Mouse (Mus musculus) lung, postnatal 0 days (tissue): ENCODE measurements around the gene Ccp110.

Experiments used
- CTCF ChIP-seq: IDR thresholded peaks from 2 replicates; pipeline ENCODE4 v1.5.1; 2016; ENCODE audit warnings: antibody characterized with exemption, mild to moderate bottlenecking
- EP300 ChIP-seq: IDR thresholded peaks from 2 replicates; pipeline ENCODE4 v1.6.1; 2016; ENCODE audit warnings: antibody characterized with exemption, mild to moderate bottlenecking, control low read depth

DNA sequence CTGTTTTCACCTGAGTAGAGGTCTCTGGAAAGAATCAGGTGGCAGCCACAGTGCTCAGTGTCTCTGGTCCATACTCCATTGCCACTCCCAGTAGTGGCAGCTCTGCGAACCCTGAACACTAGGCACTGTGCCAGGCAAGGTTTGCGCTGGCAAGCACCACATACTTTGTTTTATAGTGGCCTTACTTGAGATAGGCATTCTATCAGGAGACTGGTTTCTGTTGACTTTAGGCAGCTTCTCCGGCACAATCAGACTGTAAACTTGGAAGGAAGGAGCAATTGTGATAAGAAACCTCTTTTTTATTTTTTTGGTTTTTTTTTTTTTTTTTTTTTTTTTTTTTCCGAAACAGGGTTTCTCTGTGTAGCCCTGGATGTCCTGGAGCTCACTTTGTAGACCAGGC, 4.3 kb upstream of the Ccp110 start:
- TF ChIP-seq CTCF = no peak
- TF ChIP-seq EP300 = no peak
